Mouse (Mus musculus) forelimb bud, embryonic 11.5 days (tissue): ENCODE measurements around the gene Cbx1.
A peak's percentile ranks its signal among the peaks of the same experiment; 100 is the strongest.
"Not testable (repeated sequence)": the region's sequence is repeated elsewhere in the genome, so short reads cannot be mapped to it uniquely, and the experiment has no call there.

Source experiments
- DNase-seq: peaks from one replicate; pipeline ENCODE4 v3.0.0-alpha.2; 2012; ENCODE audit warnings: low read depth, low spot score

Cbx1 gene

DNA sequence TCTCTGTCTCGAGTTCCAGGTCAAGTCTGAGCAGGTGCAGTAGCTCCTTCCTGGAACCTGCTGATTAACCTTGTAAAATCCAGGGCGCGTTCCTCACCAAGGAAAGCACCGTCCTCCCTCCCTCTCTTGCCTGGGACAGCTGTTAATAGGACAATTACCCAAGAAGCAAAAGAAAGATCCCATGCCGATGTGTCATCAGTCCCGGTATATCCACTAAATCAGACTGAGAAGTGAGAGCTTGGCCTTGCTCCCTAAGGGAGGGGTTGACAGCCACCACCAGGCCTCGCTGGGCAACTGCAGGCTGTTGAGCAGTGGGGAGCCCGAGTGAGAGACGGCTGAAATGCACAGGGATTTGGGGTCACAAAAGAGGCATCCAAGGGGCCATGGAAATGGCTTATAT lies 48.4 kb downstream of the Cbx1 start:
- DNase-seq: no peak

- DNase-seq: no peak
Measured at GRCm38 (mm10) chr11:96838341-96838740, 49.4 kb downstream of the Cbx1 start.

GRCm38 (mm10) chr11:96839428-96839827 lies 50.5 kb downstream of the Cbx1 start:
- DNase-seq: no peak

DNA sequence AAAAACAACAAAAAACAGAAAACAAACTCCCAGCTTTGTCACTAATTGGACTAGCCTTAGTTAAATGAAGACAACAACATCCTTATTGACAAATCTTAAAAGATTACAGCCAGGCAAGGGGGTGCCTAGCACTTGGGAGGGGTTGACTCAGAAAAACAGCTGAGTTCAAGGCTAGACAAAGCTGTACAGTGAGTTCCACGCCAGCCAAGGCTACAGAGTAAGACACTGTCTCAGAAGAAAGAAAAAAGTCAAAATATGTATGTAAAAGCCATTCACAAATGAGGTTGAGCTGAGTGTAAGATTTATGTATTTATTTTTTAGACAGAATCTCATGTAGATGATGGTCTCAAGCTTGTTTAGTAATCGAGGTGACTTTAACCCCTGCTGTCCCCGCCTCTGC lies 51.0 kb downstream of the Cbx1 start:
- no peak for DNase-seq

DNA sequence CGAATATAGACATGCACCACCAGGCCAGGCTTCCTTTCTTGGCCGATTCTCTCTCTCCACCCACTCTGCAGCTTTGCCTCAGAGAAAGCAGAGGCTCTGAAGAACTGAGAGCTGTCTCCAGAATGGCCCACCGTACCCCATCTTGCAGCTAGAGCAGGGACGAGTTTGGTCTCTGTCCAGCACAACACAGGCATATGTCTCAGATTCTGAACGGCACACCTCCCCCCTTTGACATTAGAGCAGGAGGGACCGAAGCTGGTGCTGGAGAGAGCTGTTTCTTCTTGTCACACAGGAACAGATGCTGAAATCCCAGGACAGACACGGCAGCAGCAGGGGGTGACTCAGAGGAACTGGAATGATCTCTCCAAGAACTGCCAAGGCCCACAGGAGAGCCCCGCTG lies 51.4 kb downstream of the Cbx1 start:
- DNase-seq: no peak

GRCm38 (mm10) chr11:96843627-96844026 lies 54.7 kb downstream of the Cbx1 start:
- no peak for DNase-seq

GRCm38 (mm10) chr11:96847240-96847639 lies 58.3 kb downstream of the Cbx1 start:
- peak; percentile 82 for DNase-seq

DNA sequence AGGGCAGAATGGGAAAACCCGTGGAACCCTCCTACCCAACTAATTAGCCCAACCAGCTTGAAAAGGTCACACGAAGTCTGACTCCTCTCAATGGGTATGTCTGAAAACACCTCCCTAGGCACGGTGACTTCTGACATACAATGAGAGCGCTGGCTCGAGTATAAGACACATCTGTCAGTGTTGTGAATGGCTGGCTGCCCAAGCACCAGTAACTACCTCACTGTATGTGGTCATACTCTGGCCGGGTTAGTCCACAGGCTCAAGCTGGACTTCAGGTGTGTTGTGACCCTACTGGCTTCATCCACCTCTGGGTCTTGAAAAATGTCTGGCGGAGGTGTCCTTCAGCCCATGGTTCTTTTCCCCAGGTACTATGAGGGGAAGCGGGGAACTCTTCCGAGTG lies 59.8 kb downstream of the Cbx1 start:
- DNase-seq: no peak

- not testable (repeated sequence) for DNase-seq
Measured at GRCm38 (mm10) chr11:96849145-96849544, 60.2 kb downstream of the Cbx1 start.

GRCm38 (mm10) chr11:96849681-96850467 lies 60.9 kb downstream of the Cbx1 start, which contains the start of gene Copz2:
Copz2 (plus strand) TSS chr11:96849870.
- DNase-seq: no peak

- no peak for DNase-seq
Measured at GRCm38 (mm10) chr11:96857446-96857845, 68.5 kb downstream of the Cbx1 start.
